Mouse (Mus musculus) liver, embryonic 14.5 days (tissue): ENCODE data around the gene Carmil1.

Experiments used
- CTCF ChIP-seq: IDR thresholded peaks from 2 replicates; pipeline ENCODE4 v1.5.1; 2016; ENCODE audit warnings: antibody characterized with exemption, low read depth, control low read depth
- EP300 ChIP-seq: IDR thresholded peaks from 2 replicates; pipeline ENCODE4 v1.6.1; 2016; ENCODE audit warnings: antibody characterized with exemption, low read depth

- TF ChIP-seq CTCF (no peak), EP300 (no peak)
Observed at GRCm38 (mm10) chr13:24179538-24179937, 101.1 kb downstream of the Carmil1 start.
